Mouse (Mus musculus) hindbrain, postnatal 0 days (tissue): Measurements from ENCODE around the gene Col4a2. TPM values are rescaled to one million over a fixed set of nuclear protein-coding genes. Genes with fewer than 3 reads are reported as not detected.
"Not testable (repeated sequence)": the region's sequence is repeated elsewhere in the genome, so short reads cannot be mapped to it uniquely, and the experiment has no call there.

ENCODE experiments used
- ATAC-seq: fragments of 200-750 bp; cut with Nextera tagmentation; 2 replicates; pipeline ENCODE4 v1.8.0; 2017; ENCODE audit warnings: mild to moderate bottlenecking, moderate TSS enrichment, moderate library complexity
- DNase-seq: peaks from one replicate; pipeline ENCODE4 v3.0.0-alpha.2; 2015; ENCODE audit warnings: low spot score
- H3K27ac ChIP-seq: fragments of 300-500 bp; sonication (generic); 2 replicates; pipeline ENCODE4 v1.5.1; 2014; ENCODE audit warnings: mild to moderate bottlenecking
- H3K27me3 ChIP-seq: fragments of 300-500 bp; sonication (generic); 2 replicates; pipeline ENCODE4 v1.6.1; 2014; ENCODE audit warnings: low read length, mixed read lengths; ENCODE audit not compliant: insufficient read depth
- H3K36me3 ChIP-seq: fragments of 300-500 bp; sonication (generic); 2 replicates; pipeline ENCODE4 v1.6.1; 2014; ENCODE audit warnings: low read length, mixed read lengths; ENCODE audit not compliant: insufficient read depth
- H3K4me1 ChIP-seq: fragments of 300-500 bp; sonication (generic); 2 replicates; pipeline ENCODE4 v1.6.1; 2014; ENCODE audit warnings: antibody characterized with exemption, low read length, mixed read lengths; ENCODE audit not compliant: insufficient read depth
- H3K4me2 ChIP-seq: fragments of 300-500 bp; sonication (generic); 2 replicates; pipeline ENCODE4 v1.6.1; 2014; ENCODE audit warnings: low read depth, mild to moderate bottlenecking, low read length, moderate library complexity, mixed read lengths
- H3K4me3 ChIP-seq: fragments of 300-500 bp; sonication (generic); 2 replicates; pipeline ENCODE4 v1.5.1; 2014; ENCODE audit warnings: low read length
- H3K9ac ChIP-seq: fragments of 300-500 bp; sonication (generic); replicated peaks from 2 replicates; pipeline ENCODE4 v1.6.1; 2014; ENCODE audit warnings: mild to moderate bottlenecking, low read length, moderate library complexity, mixed read lengths
- H3K9me3 ChIP-seq: fragments of 300-500 bp; sonication (generic); 2 replicates; pipeline ENCODE4 v1.6.1; 2016; ENCODE audit warnings: low read length, mixed read lengths
- CTCF ChIP-seq: IDR thresholded peaks from 2 replicates; pipeline ENCODE4 v1.5.1; 2016; ENCODE audit warnings: antibody characterized with exemption, control low read depth, low read depth
- WGBS: fragments of 180-500 bp; shearing (Covaris S2); extraction: QIAGEN DNeasy Blood & Tissue Kit; methylation state at CpG from one replicate; pipeline ENCODE4 v1.1.7; 2014; 5-methylcytosine and 5-hydroxymethylcytosine counted together
- polyA plus RNA-seq: library from polyadenylated mRNA; unstranded; fragments of >200 nt; fragmentation: Nextera tagmentation; extraction: Ambion mirVana; gene quantifications from 2 replicates; pipeline ENCODE4 v1.2.1, GENCODE M21; 2015
- total RNA-seq: library from RNA; depleted of rRNA; stranded (reverse); fragments of >200 nt; gene quantifications from 2 replicates; pipeline ENCODE4 v1.2.3, GENCODE M21; 2014

Col4a2 gene
- total and polyA plus RNA-seq, 2 experiments from 2014 or later: 27.8 to 76.6 TPM

DNA sequence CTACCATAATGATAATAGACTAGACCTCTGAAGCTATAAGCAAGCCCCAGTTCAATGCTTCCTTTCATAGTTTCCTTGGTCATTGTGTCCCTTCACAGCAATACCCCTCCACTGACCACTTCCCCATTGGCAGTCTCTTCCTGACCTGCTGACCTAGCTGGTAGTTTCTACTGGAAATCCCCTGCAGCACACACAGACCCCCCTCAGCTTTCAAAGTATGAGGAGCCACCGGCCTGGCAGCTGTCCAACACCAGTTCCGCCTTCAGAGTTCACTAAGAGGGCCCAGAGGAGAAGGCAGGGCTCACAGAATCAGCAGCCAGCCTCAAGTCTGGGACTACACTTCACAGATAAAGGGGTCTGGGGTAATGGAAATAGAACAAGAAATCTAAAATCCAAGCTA is 148.3 kb downstream of the Col4a2 start:
- no peak for TF ChIP-seq CTCF
- no peak overlapping the region for H3K4me3 ChIP-seq
- ATAC-seq (no peak), DNase-seq (no peak)
- no peak overlapping the region for H3K9ac ChIP-seq
- no peaks in the 10 kb centered on the region for H3K36me3 ChIP-seq
- no peaks in the 10 kb centered on the region for H3K4me1 ChIP-seq
- H3K4me2 ChIP-seq: no peak overlapping the region
- no peaks in the 10 kb centered on the region for H3K27me3 ChIP-seq
- WGBS: 37% methylated on average over 2 of the region's 2 CpGs
- no peaks in the 10 kb centered on the region for H3K9me3 ChIP-seq
- no peak overlapping the region for H3K27ac ChIP-seq

DNA sequence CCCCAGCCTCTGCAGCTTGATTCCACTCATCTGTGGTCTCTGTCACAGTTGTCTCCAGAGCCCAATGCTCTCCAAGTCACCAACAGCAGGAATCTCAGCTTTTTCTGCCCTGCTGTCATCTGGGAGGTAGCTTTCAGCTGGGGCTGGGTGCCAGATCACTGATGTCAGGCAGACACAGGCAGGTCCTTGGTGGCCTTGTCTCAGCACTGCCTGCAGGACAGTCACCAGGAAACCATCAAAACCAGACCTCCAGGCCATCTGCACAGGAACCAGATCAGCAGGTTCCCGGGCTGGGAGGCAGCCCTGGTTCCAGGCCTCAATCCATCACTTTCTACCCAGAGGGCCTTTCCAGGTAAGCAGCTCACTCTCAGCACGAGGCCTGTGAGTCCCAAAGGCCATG is 149.2 kb downstream of the Col4a2 start:
- no peak for DNase-seq
- Histone ChIP-seq H3K27me3 (no peaks in the 10 kb centered on the region), H3K36me3 (no peaks in the 10 kb centered on the region), H3K9me3 (no peaks in the 10 kb centered on the region), H3K27ac (no peak overlapping the region), H3K9ac (no peak overlapping the region), H3K4me2 (no peak overlapping the region), H3K4me3 (no peak overlapping the region), H3K4me1 (no peaks in the 10 kb centered on the region)
- 65% methylated on average over 2 of the region's 2 CpGs for WGBS
- ATAC-seq: no peak
- TF ChIP-seq CTCF: no peak

DNA sequence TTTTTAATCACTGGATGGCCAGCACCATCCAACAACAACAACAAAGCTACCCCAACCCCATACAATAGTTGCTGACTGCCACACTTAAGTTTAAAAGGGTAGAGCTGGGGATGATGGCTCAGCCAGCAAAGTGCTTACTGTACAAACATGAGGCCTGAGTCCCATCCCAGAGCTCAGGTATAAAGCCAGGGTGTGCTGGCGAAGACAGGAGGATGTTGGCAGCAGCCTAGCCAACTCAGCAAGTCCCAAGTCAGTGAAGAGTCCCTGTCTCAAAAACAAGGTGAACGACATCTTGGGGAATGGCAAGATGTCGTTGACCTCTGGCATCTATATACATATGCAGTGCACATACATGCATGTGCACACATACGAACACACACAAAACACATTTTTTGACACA is 150.0 kb downstream of the Col4a2 start:
- 90% methylated on average over 4 of the region's 4 CpGs for WGBS
- H3K36me3 ChIP-seq: no peaks in the 10 kb centered on the region
- TF ChIP-seq CTCF: no peak
- no peak overlapping the region for H3K4me2 ChIP-seq
- H3K4me3 ChIP-seq: no peak overlapping the region
- no peak for DNase-seq
- ATAC-seq: no peak
- no peak overlapping the region for H3K9ac ChIP-seq
- no peaks in the 10 kb centered on the region for H3K9me3 ChIP-seq
- no peaks in the 10 kb centered on the region for H3K27me3 ChIP-seq
- no peaks in the 10 kb centered on the region for H3K4me1 ChIP-seq
- H3K27ac ChIP-seq: no peak overlapping the region

DNA sequence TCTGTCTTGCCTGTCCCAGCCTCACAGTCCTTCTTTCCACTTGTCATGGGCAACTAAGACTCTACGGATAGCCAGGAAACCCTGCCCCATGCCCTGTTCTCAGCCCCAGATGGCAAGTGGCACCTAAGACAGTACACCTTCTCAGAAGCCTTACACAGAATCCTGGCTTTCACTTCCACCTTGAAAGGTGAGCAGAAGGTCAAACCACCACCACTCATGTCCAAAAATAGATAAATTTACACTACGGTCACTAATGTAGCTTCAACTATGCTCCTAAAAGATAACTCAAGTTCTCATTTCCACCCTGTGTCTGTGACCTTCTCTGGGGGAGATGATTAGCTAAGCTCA is 150.9 kb downstream of the Col4a2 start:
- no peak for TF ChIP-seq CTCF
- Histone ChIP-seq H3K27me3 (no peaks in the 10 kb centered on the region), H3K4me3 (no peak overlapping the region), H3K4me1 (no peaks in the 10 kb centered on the region), H3K9me3 (no peaks in the 10 kb centered on the region), H3K36me3 (no peaks in the 10 kb centered on the region), H3K9ac (no peak overlapping the region), H3K27ac (no peak overlapping the region), H3K4me2 (no peak overlapping the region)
- DNase-seq: no peak
- 94% methylated on average over 2 of the region's 2 CpGs for WGBS
- no peak for ATAC-seq

DNA sequence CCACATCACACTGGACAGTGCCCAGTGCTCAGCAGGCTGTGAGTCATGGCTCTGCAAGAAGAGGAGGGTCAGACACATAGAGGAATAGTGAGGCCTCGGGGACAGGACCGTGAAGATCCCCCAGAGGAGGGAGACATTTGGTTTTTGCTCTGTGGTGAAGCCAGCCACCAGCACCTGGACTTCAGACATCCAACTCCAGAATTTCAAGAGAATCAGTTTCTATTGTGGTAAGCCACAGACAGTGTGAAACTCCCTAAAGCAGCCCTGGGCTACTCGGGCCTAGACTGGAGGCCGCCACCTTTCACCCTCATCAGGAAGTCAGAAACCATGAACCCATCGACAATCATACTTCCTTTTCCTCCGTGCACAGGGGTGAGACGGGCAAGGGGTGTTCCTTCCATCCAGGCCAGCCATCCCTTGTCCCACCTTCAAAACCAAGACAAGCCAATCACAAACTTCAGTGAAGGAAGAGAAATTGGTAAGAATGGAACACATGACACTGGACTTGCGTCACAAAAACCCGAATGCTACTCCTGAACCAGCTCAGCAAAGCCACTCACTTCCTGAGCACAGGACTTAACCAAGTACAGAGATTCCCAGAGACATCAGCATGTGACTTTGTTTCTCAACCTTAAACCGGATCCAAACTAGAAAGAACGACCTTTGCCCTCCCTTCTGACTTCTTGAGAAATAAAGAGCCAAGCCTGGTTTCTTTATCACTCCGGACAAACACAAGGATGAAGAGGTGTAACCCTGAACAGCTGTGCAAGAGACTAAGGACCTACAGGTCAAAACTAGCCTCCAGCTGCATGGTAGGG is 151.5 kb downstream of the Col4a2 start:
- Histone ChIP-seq H3K27ac (no peak overlapping the region), H3K27me3 (no peaks in the 10 kb centered on the region), H3K9me3 (no peaks in the 10 kb centered on the region), H3K4me3 (no peak overlapping the region), H3K36me3 (no peaks in the 10 kb centered on the region), H3K4me1 (no peaks in the 10 kb centered on the region), H3K9ac (no peak overlapping the region), H3K4me2 (no peak overlapping the region)
- WGBS: 88% methylated on average over 12 of the region's 12 CpGs
- no peak for TF ChIP-seq CTCF
- DNase-seq: no peak
- no peak for ATAC-seq

DNA sequence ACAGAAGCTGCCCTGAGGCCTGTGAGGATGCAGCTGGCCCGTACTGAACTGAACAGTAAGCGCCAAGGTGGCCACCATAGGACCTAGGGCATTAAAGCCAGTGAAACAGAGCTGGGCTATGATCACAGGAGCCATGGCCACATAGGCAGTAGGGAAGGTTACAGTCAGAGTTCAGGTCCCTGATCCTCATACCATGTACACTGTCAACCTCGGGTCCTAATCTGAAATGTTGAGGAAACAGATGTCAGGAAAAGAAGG is 152.0 kb downstream of the Col4a2 start:
- Histone ChIP-seq H3K4me1 (no peaks in the 10 kb centered on the region), H3K4me3 (no peak overlapping the region), H3K36me3 (no peaks in the 10 kb centered on the region), H3K27ac (no peak overlapping the region), H3K9me3 (no peaks in the 10 kb centered on the region), H3K9ac (no peak overlapping the region), H3K4me2 (no peak overlapping the region), H3K27me3 (no peaks in the 10 kb centered on the region)
- 88% methylated on average over 3 of the region's 3 CpGs for WGBS
- no peak for ATAC-seq
- TF ChIP-seq CTCF: no peak
- no peak for DNase-seq

DNA sequence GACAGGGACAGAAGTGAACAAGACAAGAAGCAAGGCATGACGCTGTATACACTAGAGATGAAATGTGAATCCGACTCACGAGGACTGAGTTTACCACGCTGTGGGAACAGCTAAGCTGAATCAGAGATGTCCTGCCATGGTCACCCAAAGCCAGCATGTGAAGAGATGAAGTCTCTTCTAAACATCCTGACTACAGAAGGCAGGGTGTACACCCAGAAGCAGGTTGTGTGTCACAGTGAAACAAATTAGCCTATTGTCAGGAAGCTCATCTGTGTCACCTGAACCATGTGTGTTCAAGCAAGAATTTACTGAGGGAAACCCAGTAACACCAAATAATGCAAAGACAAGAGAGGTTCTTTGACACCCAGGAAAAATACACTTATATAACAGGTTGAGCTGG is 153.0 kb downstream of the Col4a2 start:
- no peaks in the 10 kb centered on the region for H3K36me3 ChIP-seq
- no peaks in the 10 kb centered on the region for H3K4me1 ChIP-seq
- H3K27ac ChIP-seq: no peak overlapping the region
- H3K27me3 ChIP-seq: no peaks in the 10 kb centered on the region
- no peak overlapping the region for H3K4me3 ChIP-seq
- H3K4me2 ChIP-seq: no peak overlapping the region
- TF ChIP-seq CTCF: no peak
- ATAC-seq: no peak
- WGBS: 92% methylated on average over 4 of the region's 4 CpGs
- H3K9ac ChIP-seq: no peak overlapping the region
- H3K9me3 ChIP-seq: no peaks in the 10 kb centered on the region
- DNase-seq: no peak

DNA sequence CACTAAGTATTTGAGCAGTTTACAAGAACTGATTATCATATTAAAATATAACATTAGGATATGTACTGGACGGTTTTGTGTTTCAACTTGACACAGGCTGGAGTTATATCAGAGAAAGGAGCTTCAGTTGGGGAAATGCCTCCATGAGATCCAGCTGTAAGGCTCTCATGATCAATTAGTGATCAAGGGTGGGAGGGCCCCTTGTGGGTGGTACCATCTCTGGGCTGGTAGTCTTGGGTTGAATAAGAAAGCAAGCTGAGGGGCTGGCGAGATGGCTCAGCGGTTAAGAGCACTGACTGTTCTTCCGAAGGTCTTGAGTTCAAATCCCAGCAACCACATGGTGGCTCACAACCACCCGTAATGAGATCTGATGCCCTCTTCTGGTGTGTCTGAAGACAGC is 153.9 kb downstream of the Col4a2 start:
- not testable (repeated sequence) for H3K9me3 ChIP-seq, H3K4me2 ChIP-seq, ATAC-seq, H3K4me1 ChIP-seq, H3K27ac ChIP-seq, H3K27me3 ChIP-seq, H3K9ac ChIP-seq, H3K4me3 ChIP-seq, DNase-seq, H3K36me3 ChIP-seq
- WGBS: 65% methylated on average over 4 of the region's 5 CpGs
